Mouse (Mus musculus) MEL (cell line): Measurements from ENCODE around the gene Bend4.

Experiments used
- CHD2 ChIP-seq: IDR thresholded peaks from 2 replicates; pipeline ENCODE4 v1.6.1; 2011; ENCODE audit warnings: low read length, improper control_type of control experiment
- CTCF ChIP-seq, 3 experiments: IDR thresholded peaks in 2 of 3; conservative IDR thresholded peaks in 1 of 3; 2 replicates each; pipeline ENCODE4 v1.5.1; 2011 to 2012; ENCODE audit warnings: low read length in 3 of 3, low read depth in 2 of 3, mild to moderate bottlenecking in 2 of 3, improper control_type of control experiment in 1 of 3, inconsistent platforms in 1 of 3, mixed read lengths in 1 of 3, moderate library complexity in 1 of 3; ENCODE audit not compliant: control insufficient read depth in 1 of 3, insufficient read depth in 1 of 3, poor library complexity in 1 of 3, severe bottlenecking in 1 of 3
- GATA1 ChIP-seq: IDR thresholded peaks from 2 replicates; pipeline ENCODE4 v1.6.1; 2011; ENCODE audit warnings: low read depth, low read length, improper control_type of control experiment
- HCFC1 ChIP-seq: IDR thresholded peaks from 2 replicates; pipeline ENCODE4 v1.6.1; 2012; ENCODE audit warnings: low read depth, mild to moderate bottlenecking, inconsistent platforms, low read length, improper control_type of control experiment, moderate library complexity
- MAX ChIP-seq: IDR thresholded peaks from 2 replicates; pipeline ENCODE4 v1.6.1; 2011; ENCODE audit warnings: low read length, improper control_type of control experiment
- MAZ ChIP-seq: IDR thresholded peaks from 2 replicates; pipeline ENCODE4 v1.6.1; 2012; ENCODE audit warnings: low read depth, mild to moderate bottlenecking, inconsistent platforms, low read length, improper control_type of control experiment
- MEF2A ChIP-seq: IDR thresholded peaks from 2 replicates; pipeline ENCODE4 v1.6.1; 2014; ENCODE audit warnings: low read depth, mild to moderate bottlenecking, inconsistent platforms, low read length, improper control_type of control experiment; ENCODE audit not compliant: poor library complexity, insufficient replicate concordance, severe bottlenecking; ENCODE audit errors: extremely low read depth
- NELFE ChIP-seq: IDR thresholded peaks from 2 replicates; pipeline ENCODE4 v1.6.1; 2011; ENCODE audit warnings: low read depth, low read length, improper control_type of control experiment
- POLR2AphosphoS2 ChIP-seq: IDR thresholded peaks from 2 replicates; pipeline ENCODE4 v1.6.1; 2011; ENCODE audit warnings: low read length, improper control_type of control experiment
- RAD21 ChIP-seq: IDR thresholded peaks from 2 replicates; pipeline ENCODE4 v1.6.1; 2011; ENCODE audit warnings: mild to moderate bottlenecking, low read depth, low read length, improper control_type of control experiment
- TBP ChIP-seq: IDR thresholded peaks from 2 replicates; pipeline ENCODE4 v1.8.0; 2011; ENCODE audit warnings: low read depth, low read length, improper control_type of control experiment
- TCF12 ChIP-seq: IDR thresholded peaks from 2 replicates; pipeline ENCODE4 v1.6.1; 2014; ENCODE audit warnings: low read depth, mild to moderate bottlenecking, inconsistent platforms, low read length, improper control_type of control experiment, moderate library complexity

DNA sequence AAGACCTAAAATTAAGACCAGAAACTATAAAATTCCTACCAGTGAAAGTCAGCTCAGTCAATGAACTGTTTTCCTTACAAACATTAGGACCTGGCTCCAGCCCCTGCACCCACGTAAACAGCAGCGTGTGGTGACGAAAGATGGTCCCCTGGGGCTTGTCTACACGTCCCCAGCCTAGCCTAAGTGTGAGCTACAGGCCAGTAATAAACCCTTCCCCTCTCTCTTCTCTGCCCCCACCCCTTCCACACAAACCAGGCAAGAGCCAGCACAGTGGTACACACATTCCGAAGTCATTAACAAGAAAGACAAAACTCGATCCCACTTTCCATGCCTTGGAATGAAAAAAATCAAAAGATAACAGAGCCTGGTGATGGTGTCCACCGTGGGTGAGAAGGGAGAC, 16.6 kb downstream of the Bend4 start:
- TF ChIP-seq CTCF (IDR thresholded peaks at IDR 0.05 in 2 of 3, conservative IDR thresholded peaks at IDR 0.05 in 1 of 3; ENCODE audit: control insufficient read depth in 1 of 3, insufficient read depth in 1 of 3, low read depth in 2 of 3, low read length in 3 of 3, poor library complexity in 1 of 3, severe bottlenecking in 1 of 3) (no peak), MEF2A (no peak), MAZ (no peak), TBP (no peak), NELFE (no peak), HCFC1 (no peak), RAD21 (no peak), GATA1 (no peak), TCF12 (no peak), MAX (no peak), POLR2AphosphoS2 (no peak), CHD2 (no peak)
